Mouse (Mus musculus) T-cell, adult 66 days (primary cell): ENCODE data around the gene Mbd5. TPM values are rescaled to one million over a fixed set of nuclear protein-coding genes. Genes with fewer than 3 reads are reported as not detected.

Experiments used
- total RNA-seq, 2 experiments: library from RNA; stranded (reverse); gene quantifications; 3 replicates in 1 of 2; 4 replicates in 1 of 2; pipeline ENCODE4 v1.2.4; 2023

The Mbd5 gene
- total RNA-seq = 10 to 100 TPM; 52.5 to 60.7 TPM

DNA sequence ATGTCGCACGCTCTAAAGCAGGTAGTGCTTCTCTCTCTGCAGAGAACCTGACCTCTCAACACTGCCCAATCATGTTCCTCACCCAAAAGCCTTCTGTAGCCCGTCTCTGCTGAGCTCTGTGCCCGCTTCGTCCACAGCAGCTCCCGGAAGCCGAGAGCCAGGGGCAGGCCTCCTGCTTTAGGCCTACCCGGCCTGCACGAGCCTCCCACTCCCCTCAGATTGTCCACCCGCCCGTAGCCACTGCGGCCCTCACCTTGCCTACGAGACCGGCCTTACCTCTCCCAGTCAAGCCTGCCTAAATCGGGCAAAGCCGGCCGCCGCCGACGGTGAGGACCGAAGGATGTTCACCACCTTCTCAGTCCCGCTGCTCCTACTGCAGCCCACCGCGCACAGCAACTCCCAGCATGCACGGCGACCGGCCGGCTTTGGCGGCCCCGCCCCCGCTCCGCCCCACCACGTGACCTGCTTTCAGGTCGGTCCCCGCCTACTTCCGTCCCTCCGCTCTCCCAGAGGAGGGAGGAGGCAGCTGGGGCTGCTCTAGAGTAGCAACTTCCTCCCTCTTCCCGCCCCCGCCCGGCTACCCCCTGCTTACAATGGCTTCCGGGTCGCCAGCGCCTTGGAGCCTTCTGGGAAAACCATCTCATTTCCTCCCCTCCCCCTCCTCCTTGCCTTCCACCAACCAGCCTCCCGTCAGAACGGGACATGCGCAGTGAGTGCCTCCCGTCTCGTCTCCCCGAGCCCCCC is at the start of gene Mbd5:
Mbd5 (plus strand) TSS at position 668 of the 744 bp plus-strand sequence.

GRCm38 (mm10) chr2:48950252-48950315 is 776 bp downstream of the Mbd5 start, which contains the start of gene Orc4:
Orc4 (minus strand) TSS chr2:48950277.

Other genes starting within 250 kb of the Mbd5 start
- gene Acvr2a, start 135.4 kb upstream of the Mbd5 start, total RNA-seq = 1 to 10 TPM; 3.4 to 3.5 TPM
- 10 to 100 TPM; 78.6 to 85.3 TPM for gene Orc4, start 769 bp downstream of the Mbd5 start, total RNA-seq